Mouse (Mus musculus) hindbrain, embryonic 10.5 days (tissue): ENCODE measurements around the gene Snap91. TPM values are rescaled to one million over a fixed set of nuclear protein-coding genes. Genes with fewer than 3 reads are reported as not detected.

Experiments used
- DNase-seq: peaks from one replicate; pipeline ENCODE4 v3.0.0-alpha.2; 2017; ENCODE audit warnings: low spot score
- H3K27ac ChIP-seq: fragments of 300-500 bp; sonication (generic); 2 replicates; pipeline ENCODE4 v1.5.1; 2016; ENCODE audit warnings: mild to moderate bottlenecking, moderate library complexity
- H3K27me3 ChIP-seq: fragments of 300-500 bp; sonication (generic); 2 replicates; pipeline ENCODE4 v1.6.1; 2016; ENCODE audit warnings: mild to moderate bottlenecking; ENCODE audit not compliant: poor library complexity, insufficient read depth, severe bottlenecking
- H3K36me3 ChIP-seq: fragments of 300-500 bp; sonication (generic); 2 replicates; pipeline ENCODE4 v1.6.1; 2016; ENCODE audit warnings: mild to moderate bottlenecking, moderate library complexity
- H3K4me1 ChIP-seq: fragments of 300-500 bp; sonication (generic); replicated peaks from 2 replicates; pipeline ENCODE4 v1.6.1; 2016; ENCODE audit warnings: mild to moderate bottlenecking
- H3K4me3 ChIP-seq: fragments of 300-500 bp; sonication (generic); 2 replicates; pipeline ENCODE4 v1.5.1; 2016; ENCODE audit warnings: mild to moderate bottlenecking, moderate library complexity
- H3K9me3 ChIP-seq: fragments of 300-500 bp; sonication (generic); 2 replicates; pipeline ENCODE4 v1.6.1; 2016; ENCODE audit warnings: mild to moderate bottlenecking, moderate library complexity
- whole genome bisulfite sequencing: fragments of 180-500 bp; shearing (Covaris S2); methylation state at CpG from one replicate; pipeline ENCODE4 v1.1.7; 2016; 5-methylcytosine and 5-hydroxymethylcytosine counted together
- polyA plus RNA-seq: library from polyadenylated mRNA; unstranded; fragments of >200 nt; fragmentation: Nextera tagmentation; extraction: Ambion mirVana; gene quantifications from 2 replicates; pipeline ENCODE4 v1.2.1, GENCODE M21; 2016

Gene Snap91
- polyA plus RNA-seq, 1 experiment from 2014 or later = 17.5 TPM

GRCm38 (mm10) chr9:86729811-86730210 is 150.6 kb downstream of the Snap91 start:
- no peaks in the 10 kb centered on the region for H3K4me1 ChIP-seq
- H3K27ac ChIP-seq = no peak overlapping the region
- H3K4me3 ChIP-seq = no peak overlapping the region
- WGBS = 91% methylated on average over 3 of the region's 3 CpGs
- H3K36me3 ChIP-seq = no peaks in the 10 kb centered on the region
- no peak for DNase-seq
- no peaks in the 10 kb centered on the region for H3K27me3 ChIP-seq
- H3K9me3 ChIP-seq = no peaks in the 10 kb centered on the region

- 71% methylated on average over 1 of the region's 1 CpGs for WGBS
- H3K4me3 ChIP-seq = no peak overlapping the region
- no peaks in the 10 kb centered on the region for H3K27me3 ChIP-seq
- no peak for DNase-seq
- H3K36me3 ChIP-seq = no peaks in the 10 kb centered on the region
- H3K27ac ChIP-seq = no peak overlapping the region
- no peaks in the 10 kb centered on the region for H3K9me3 ChIP-seq
- no peaks in the 10 kb centered on the region for H3K4me1 ChIP-seq
These were observed 151.4 kb downstream of the Snap91 start for GRCm38 (mm10) chr9:86729084-86729483.

- DNase-seq = no peak
- 88% methylated on average over 10 of the region's 10 CpGs for WGBS
- Histone ChIP-seq H3K27ac (no peak overlapping the region), H3K36me3 (no peaks in the 10 kb centered on the region), H3K9me3 (no peaks in the 10 kb centered on the region), H3K4me1 (no peaks in the 10 kb centered on the region), H3K27me3 (no peaks in the 10 kb centered on the region), H3K4me3 (no peak overlapping the region)
These were observed 152.1 kb downstream of the Snap91 start for GRCm38 (mm10) chr9:86728214-86728814.

- H3K4me1 ChIP-seq = no peaks in the 10 kb centered on the region
- DNase-seq = no peak
- H3K4me3 ChIP-seq = no peak overlapping the region
- H3K27ac ChIP-seq = no peak overlapping the region
- H3K36me3 ChIP-seq = no peaks in the 10 kb centered on the region
- WGBS = 84% methylated on average over 5 of the region's 5 CpGs
- no peaks in the 10 kb centered on the region for H3K27me3 ChIP-seq
- H3K9me3 ChIP-seq = no peaks in the 10 kb centered on the region
These were observed 154.1 kb downstream of the Snap91 start for GRCm38 (mm10) chr9:86726381-86726720.

- Histone ChIP-seq H3K27me3 (no peaks in the 10 kb centered on the region), H3K4me1 (no peaks in the 10 kb centered on the region), H3K9me3 (no peaks in the 10 kb centered on the region), H3K27ac (no peak overlapping the region), H3K4me3 (no peak overlapping the region), H3K36me3 (no peaks in the 10 kb centered on the region)
- no peak for DNase-seq
- 77% methylated on average over 7 of the region's 7 CpGs for WGBS
These were observed 154.7 kb downstream of the Snap91 start for GRCm38 (mm10) chr9:86725604-86726380.

- H3K9me3 ChIP-seq = no peaks in the 10 kb centered on the region
These were observed 155.4 kb downstream of the Snap91 start for GRCm38 (mm10) chr9:86725066-86725465.

GRCm38 (mm10) chr9:86720794-86721193 is 159.7 kb downstream of the Snap91 start:
- 85% methylated on average over 2 of the region's 2 CpGs for WGBS
- no peaks in the 10 kb centered on the region for H3K4me1 ChIP-seq
- no peaks in the 10 kb centered on the region for H3K9me3 ChIP-seq
- no peak for DNase-seq
- H3K27ac ChIP-seq = no peak overlapping the region
- no peak overlapping the region for H3K4me3 ChIP-seq
- no peaks in the 10 kb centered on the region for H3K27me3 ChIP-seq
- no peaks in the 10 kb centered on the region for H3K36me3 ChIP-seq

More at GRCm38 (mm10) chr9:86725066-86725465, 155.4 kb downstream of the Snap91 start:
- DNase-seq = no peak
- Histone ChIP-seq H3K27me3 (no peaks in the 10 kb centered on the region), H3K36me3 (no peaks in the 10 kb centered on the region), H3K4me3 (no peak overlapping the region), H3K4me1 (no peaks in the 10 kb centered on the region), H3K27ac (no peak overlapping the region)
- 92% methylated on average over 4 of the region's 4 CpGs for WGBS

- H3K4me1 ChIP-seq = no peaks in the 10 kb centered on the region
- WGBS = 89% methylated on average over 5 of the region's 5 CpGs
- H3K4me3 ChIP-seq = no peak overlapping the region
- H3K27ac ChIP-seq = no peak overlapping the region
- H3K27me3 ChIP-seq = no peaks in the 10 kb centered on the region
- H3K36me3 ChIP-seq = no peaks in the 10 kb centered on the region
- no peaks in the 10 kb centered on the region for H3K9me3 ChIP-seq
- DNase-seq = no peak
These were observed 160.2 kb downstream of the Snap91 start for GRCm38 (mm10) chr9:86720227-86720626.

GRCm38 (mm10) chr9:86717119-86717518 is 163.3 kb downstream of the Snap91 start:
- Histone ChIP-seq H3K4me3 (no peak overlapping the region), H3K9me3 (no peaks in the 10 kb centered on the region), H3K27ac (no peak overlapping the region), H3K4me1 (no peaks in the 10 kb centered on the region), H3K27me3 (no peaks in the 10 kb centered on the region), H3K36me3 (no peaks in the 10 kb centered on the region)
- no peak for DNase-seq
- WGBS = 76% methylated on average over 5 of the region's 5 CpGs

- H3K4me1 ChIP-seq = no peaks in the 10 kb centered on the region
- no peaks in the 10 kb centered on the region for H3K36me3 ChIP-seq
- H3K4me3 ChIP-seq = no peak overlapping the region
- no peaks in the 10 kb centered on the region for H3K27me3 ChIP-seq
- DNase-seq = no peak
- no peaks in the 10 kb centered on the region for H3K9me3 ChIP-seq
- WGBS = 71% methylated on average over 2 of the region's 2 CpGs
- no peak overlapping the region for H3K27ac ChIP-seq
These were observed 163.9 kb downstream of the Snap91 start for GRCm38 (mm10) chr9:86716540-86716939.

Other genes starting within 250 kb of the Snap91 start
- 9.8 and 12.4 TPM in 2 replicates for gene Me1, start 184.7 kb downstream of the Snap91 start, polyA plus RNA-seq
- gene Prss35, start 137.0 kb downstream of the Snap91 start, polyA plus RNA-seq = 0.54 and 1.5 TPM in 2 replicates
- gene Ripply2, start 134.9 kb upstream of the Snap91 start, polyA plus RNA-seq = 1.2 and 1.4 TPM in 2 replicates
- 92.5 and 94.1 TPM in 2 replicates for gene Cyb5r4, start 141.4 kb upstream of the Snap91 start, polyA plus RNA-seq